Mouse (Mus musculus): Measurements from ENCODE around the gene Ccdc107.

The Ccdc107 gene

GRCm38 (mm10) chr4:43485666-43486065 lies 7.0 kb upstream of the Ccdc107 start:
- peak; percentile 62 for DNase-seq (ENCODE audit: low read depth)

GRCm38 (mm10) chr4:43489611-43490010 lies 3.1 kb upstream of the Ccdc107 start:
- DNase-seq (ENCODE audit: low read depth) = no peak

GRCm38 (mm10) chr4:43490801-43491200 lies 1.9 kb upstream of the Ccdc107 start:
- no peak for DNase-seq (ENCODE audit: low read depth)

GRCm38 (mm10) chr4:43492101-43492820 lies 439 bp upstream of the Ccdc107 start:
- peak; percentile 68 for DNase-seq (ENCODE audit: low read depth)

GRCm38 (mm10) chr4:43493186-43493845 lies 616 bp downstream of the Ccdc107 start:
- peak; percentile 99 for DNase-seq (ENCODE audit: low read depth)

GRCm38 (mm10) chr4:43493846-43494240 lies 1.1 kb downstream of the Ccdc107 start:
- peak; percentile 58 for DNase-seq (ENCODE audit: low read depth)

GRCm38 (mm10) chr4:43496587-43496986 lies 3.9 kb downstream of the Ccdc107 start:
- no peak for DNase-seq (ENCODE audit: low read depth)

- no peak for DNase-seq (ENCODE audit: low read depth)
These were observed 4.7 kb downstream of the Ccdc107 start for GRCm38 (mm10) chr4:43497405-43497804.

- DNase-seq (ENCODE audit: low read depth) = no peak
These were observed 5.2 kb downstream of the Ccdc107 start for GRCm38 (mm10) chr4:43497946-43498345.

GRCm38 (mm10) chr4:43498983-43499382 lies 6.3 kb downstream of the Ccdc107 start:
- peak; percentile 61 for DNase-seq (ENCODE audit: low read depth)

- peak; percentile 86 for DNase-seq (ENCODE audit: low read depth)
These were observed 7.0 kb downstream of the Ccdc107 start, which contains the start of gene Arhgef39 for GRCm38 (mm10) chr4:43499407-43500333. Arhgef39 (minus strand) TSS chr4:43499695.

GRCm38 (mm10) chr4:43503041-43503440 lies 10.3 kb downstream of the Ccdc107 start:
- no peak for DNase-seq (ENCODE audit: low read depth)

- DNase-seq (ENCODE audit: low read depth) = no peak
These were observed 10.8 kb downstream of the Ccdc107 start for GRCm38 (mm10) chr4:43503506-43503905.

- peak; percentile 50 for DNase-seq (ENCODE audit: low read depth)
These were observed 11.6 kb downstream of the Ccdc107 start for GRCm38 (mm10) chr4:43504269-43504668.

GRCm38 (mm10) chr4:43506074-43506473 lies 13.4 kb downstream of the Ccdc107 start:
- no peak for DNase-seq (ENCODE audit: low read depth)

GRCm38 (mm10) chr4:43506536-43507185 lies 14.0 kb downstream of the Ccdc107 start, which contains the start of gene Car9:
Car9 (plus strand) TSS chr4:43506966.
- DNase-seq (ENCODE audit: low read depth) = no peak

- no peak for DNase-seq (ENCODE audit: low read depth)
These were observed 15.4 kb downstream of the Ccdc107 start for GRCm38 (mm10) chr4:43507938-43508665.

- peak; percentile 86 for DNase-seq (ENCODE audit: low read depth)
These were observed 15.9 kb downstream of the Ccdc107 start for GRCm38 (mm10) chr4:43508666-43508997.

- no peak for DNase-seq (ENCODE audit: low read depth)
These were observed 16.4 kb downstream of the Ccdc107 start for GRCm38 (mm10) chr4:43509109-43509508.

- no peak for DNase-seq (ENCODE audit: low read depth)
These were observed 19.2 kb downstream of the Ccdc107 start for GRCm38 (mm10) chr4:43511675-43512454.
